Mouse (Mus musculus) lung, postnatal 4 days (tissue): ENCODE results near the gene Gpank1.
"Not testable (repeated sequence)": the region's sequence is repeated elsewhere in the genome, so short reads cannot be mapped to it uniquely, and the experiment has no call there.

Experiments used
- DNase-seq, 2 experiments: peaks; one replicate each; pipeline ENCODE4 v3.0.0; 2021

Gpank1 gene

GRCm38 (mm10) chr17:35100196-35100765, 21.0 kb upstream of the Gpank1 start:
- DNase-seq, result no peak

GRCm38 (mm10) chr17:35101161-35101560, 20.1 kb upstream of the Gpank1 start:
- DNase-seq, result no peak

- DNase-seq, result no peak
Observed at GRCm38 (mm10) chr17:35102299-35102698, 19.0 kb upstream of the Gpank1 start.

- no peak for DNase-seq
Observed at GRCm38 (mm10) chr17:35103221-35103690, 18.0 kb upstream of the Gpank1 start.

- no peak for DNase-seq
Observed at GRCm38 (mm10) chr17:35104079-35104478, 17.2 kb upstream of the Gpank1 start.

- no peak for DNase-seq
Observed at GRCm38 (mm10) chr17:35104754-35105153, 16.5 kb upstream of the Gpank1 start.

GRCm38 (mm10) chr17:35105740-35106389, 15.4 kb upstream of the Gpank1 start:
- DNase-seq, result peak; percentile 50 to 52

GRCm38 (mm10) chr17:35106522-35106921, 14.7 kb upstream of the Gpank1 start:
- DNase-seq, result no peak

- no peak for DNase-seq
Observed at GRCm38 (mm10) chr17:35108097-35108496, 13.2 kb upstream of the Gpank1 start, which contains the start of gene Ly6g5c. TSS of gene Ly6g5c (plus strand) at chr17:35108279.

- DNase-seq, result no peak
Observed at GRCm38 (mm10) chr17:35111774-35112173, 9.5 kb upstream of the Gpank1 start.

- DNase-seq, result peak; percentile 50 to 51
Observed at GRCm38 (mm10) chr17:35115046-35116019, 5.9 kb upstream of the Gpank1 start, which contains the start of gene Ly6g5b. TSS of gene Ly6g5b (minus strand) at chr17:35115428.

DNA sequence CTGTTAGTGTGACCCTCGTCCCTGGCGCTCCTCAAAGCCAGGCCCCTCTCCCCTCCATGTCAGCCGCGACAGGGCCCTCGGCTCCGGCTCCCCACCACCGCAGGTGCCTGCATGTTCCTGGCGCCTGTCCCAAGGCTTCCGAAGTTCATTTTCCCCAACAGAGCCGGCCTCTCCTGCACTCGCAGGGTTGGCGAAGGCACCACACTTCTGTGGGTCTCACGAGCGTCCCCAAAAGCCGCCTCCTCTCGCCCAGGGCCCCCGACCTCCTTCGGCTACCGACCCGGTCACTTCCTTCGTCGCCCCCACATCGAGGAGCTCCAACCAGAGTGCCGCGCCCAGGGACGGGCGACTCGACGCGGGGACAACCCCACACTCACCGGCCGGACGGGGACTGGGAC, 511 bp upstream of the Gpank1 start:
- no peak for DNase-seq

- DNase-seq, result peak; percentile 63 to 65
Observed at GRCm38 (mm10) chr17:35121871-35122303, 632 bp downstream of the Gpank1 start, which contains the start of gene Csnk2b. TSS of gene Csnk2b (minus strand) at chr17:35122053.

- not testable (repeated sequence) for DNase-seq
Observed at GRCm38 (mm10) chr17:35123287-35123686, 2.0 kb downstream of the Gpank1 start.

GRCm38 (mm10) chr17:35124261-35124896, 3.1 kb downstream of the Gpank1 start:
- DNase-seq, result not testable (repeated sequence)

DNA sequence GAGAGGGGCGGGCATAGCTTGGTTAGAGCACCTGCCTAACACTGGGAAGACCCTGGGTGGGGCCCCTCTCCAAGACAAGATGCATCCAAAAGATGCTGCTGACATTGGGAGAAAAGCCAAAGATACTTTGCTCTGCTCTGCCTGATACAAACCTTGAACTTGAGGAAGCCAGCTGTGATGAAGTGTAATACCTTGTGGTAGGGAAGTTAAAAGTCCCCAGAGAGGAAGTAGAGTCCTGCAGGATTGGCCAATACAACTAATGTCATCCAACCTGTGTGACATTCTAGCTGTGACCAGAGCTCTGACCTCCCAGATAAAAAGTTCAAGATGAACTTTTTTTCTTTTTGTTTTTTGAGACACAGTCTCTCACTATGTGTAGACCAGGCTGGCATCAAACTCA, 3.8 kb downstream of the Gpank1 start:
- DNase-seq, result no peak

DNA sequence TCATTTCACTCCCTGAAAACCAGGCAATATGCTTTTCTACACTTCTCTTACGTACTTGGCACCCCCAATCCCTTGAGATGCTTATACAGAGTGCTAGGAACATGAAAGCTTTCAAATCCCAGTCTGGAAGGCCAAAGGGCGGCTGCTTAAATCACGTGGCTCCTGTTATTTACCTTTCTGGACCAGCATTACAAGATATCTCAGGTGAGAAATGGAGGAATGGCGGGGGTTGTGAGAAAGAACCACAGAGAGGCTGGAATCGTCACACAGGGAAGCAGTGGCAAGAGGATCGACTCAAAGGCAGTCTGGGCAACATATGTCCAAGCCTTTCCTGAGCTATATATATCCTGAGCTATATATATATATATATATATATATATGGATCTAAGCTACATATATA, 4.3 kb downstream of the Gpank1 start:
- DNase-seq, result no peak

DNA sequence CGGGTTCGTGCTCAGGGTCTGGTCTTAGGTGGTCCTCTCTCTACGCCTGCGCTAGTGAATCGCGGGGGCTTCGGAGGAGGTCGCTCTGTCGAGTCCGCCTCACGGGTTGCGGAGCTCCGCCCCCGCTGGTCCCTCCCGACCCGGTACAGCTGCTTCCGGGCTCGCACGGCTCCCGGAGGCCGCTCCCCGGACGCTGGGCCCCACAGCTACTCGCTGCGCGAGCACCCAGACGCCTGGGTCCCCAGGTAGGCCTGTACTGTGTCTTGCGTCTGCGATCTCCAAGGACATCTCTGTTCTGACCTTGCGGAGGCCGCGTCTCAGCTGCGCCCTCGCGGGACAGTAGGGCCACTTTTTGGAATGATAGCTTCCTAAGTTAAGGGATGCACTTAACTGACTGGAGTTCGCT, 5.0 kb downstream of the Gpank1 start, which contains the start of gene D17H6S53E:
TSS of gene D17H6S53E (plus strand) at position 168 of the 406 bp plus-strand sequence.
- peak; percentile 85 to 88 for DNase-seq

DNA sequence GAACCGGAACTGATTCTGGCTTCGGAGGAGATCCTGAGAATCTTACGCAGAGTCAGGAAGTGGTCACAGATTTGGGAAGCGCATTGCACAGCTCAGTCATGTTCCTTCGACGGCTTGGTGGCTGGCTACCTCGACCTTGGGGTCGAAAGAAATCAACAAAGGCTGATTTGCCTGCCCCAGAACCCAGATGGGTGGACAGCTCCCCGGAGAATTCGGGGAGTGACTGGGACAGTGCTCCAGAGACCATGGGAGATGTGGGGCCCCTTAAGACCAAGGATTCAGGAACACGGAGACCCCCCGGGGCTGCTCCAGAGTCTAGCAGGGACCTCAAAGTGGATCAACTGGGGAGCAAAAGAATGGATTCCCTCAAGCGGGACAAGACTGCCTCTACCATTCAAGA, 5.8 kb downstream of the Gpank1 start:
- DNase-seq, result no peak

DNA sequence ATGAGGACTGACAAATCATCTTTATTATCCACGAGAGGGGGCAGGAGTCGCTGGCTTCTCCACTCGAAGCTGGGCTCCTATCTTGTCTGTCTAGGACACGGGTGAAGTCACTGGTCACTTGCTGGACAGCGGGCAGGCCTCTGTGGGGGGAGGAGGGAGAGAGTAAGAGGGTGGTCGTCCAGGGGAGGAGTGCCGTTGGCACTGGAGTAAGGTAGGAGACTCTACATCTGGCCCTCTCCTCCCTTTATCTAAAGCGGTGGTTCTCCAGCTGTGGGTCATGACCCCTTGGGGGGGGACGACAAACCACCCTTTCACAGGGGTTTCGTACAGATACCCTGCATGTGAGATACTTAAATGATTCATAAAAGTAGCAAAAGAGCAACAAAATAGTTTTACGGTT, 7.7 kb downstream of the Gpank1 start:
- no peak for DNase-seq

DNA sequence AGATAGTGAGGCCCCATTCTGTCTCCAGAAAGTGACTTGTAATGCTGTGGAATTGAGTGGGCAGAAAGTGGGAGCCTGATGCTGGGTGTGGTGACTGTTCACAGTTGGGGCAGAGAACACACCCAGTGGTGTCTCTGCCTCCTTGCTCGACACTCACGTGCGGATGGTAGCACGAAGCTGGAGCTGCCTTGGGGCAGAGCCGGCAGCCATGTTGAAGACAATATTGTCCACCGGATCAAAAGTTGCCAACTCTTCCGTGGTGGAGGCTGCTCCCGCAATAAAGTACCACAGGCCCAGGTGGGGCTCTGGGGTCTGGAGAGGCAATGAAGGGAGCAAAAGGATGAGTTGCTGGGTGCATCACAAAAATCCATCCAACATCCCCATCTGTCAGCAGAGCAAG, 9.8 kb downstream of the Gpank1 start:
- no peak for DNase-seq

DNA sequence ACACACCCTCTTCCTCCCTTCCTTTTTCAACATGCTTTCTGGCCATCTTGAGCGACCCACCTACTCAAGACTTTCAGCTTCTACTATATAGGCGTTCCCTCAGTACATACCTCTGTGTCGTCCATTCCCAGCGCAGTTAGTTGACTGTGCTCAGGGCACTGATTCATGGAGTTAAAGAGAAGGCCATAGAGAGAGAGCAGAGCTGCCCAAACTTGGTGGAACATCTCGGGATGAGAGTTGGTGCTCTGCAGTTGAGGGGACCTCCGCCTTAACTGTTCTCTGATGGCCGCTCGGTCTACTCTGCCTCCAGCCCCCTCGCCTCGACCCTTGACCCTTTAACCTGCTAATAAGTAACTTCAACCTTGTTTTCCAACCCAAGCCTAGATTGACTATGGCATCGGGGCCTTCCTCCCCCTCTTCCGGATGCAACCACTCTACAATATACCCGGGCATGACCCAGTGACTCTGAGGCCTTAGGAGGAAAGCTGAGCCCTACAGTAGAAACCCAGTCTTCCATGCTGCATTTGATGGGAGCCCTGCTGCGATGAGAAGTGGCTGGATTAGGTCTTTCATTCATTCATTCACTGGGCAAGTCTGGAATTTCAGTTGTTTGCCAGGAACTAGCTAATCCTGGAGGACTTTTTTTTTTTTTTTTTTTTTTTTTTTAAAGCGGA, 10.4 kb downstream of the Gpank1 start, which contains the start of gene Apom:
TSS of gene Apom (minus strand) at position 551 of the 674 bp plus-strand sequence.
- DNase-seq, result no peak
